Mouse (Mus musculus) spleen, postnatal 36 days (tissue): ENCODE data around the gene Ubxn11.

ENCODE experiments used
- DNase-seq, 2 experiments: peaks; one replicate each; pipeline ENCODE4 v3.0.0; 2022; ENCODE audit warnings: low spot score in 2 of 2, mixed read lengths in 1 of 2

The Ubxn11 gene

DNA sequence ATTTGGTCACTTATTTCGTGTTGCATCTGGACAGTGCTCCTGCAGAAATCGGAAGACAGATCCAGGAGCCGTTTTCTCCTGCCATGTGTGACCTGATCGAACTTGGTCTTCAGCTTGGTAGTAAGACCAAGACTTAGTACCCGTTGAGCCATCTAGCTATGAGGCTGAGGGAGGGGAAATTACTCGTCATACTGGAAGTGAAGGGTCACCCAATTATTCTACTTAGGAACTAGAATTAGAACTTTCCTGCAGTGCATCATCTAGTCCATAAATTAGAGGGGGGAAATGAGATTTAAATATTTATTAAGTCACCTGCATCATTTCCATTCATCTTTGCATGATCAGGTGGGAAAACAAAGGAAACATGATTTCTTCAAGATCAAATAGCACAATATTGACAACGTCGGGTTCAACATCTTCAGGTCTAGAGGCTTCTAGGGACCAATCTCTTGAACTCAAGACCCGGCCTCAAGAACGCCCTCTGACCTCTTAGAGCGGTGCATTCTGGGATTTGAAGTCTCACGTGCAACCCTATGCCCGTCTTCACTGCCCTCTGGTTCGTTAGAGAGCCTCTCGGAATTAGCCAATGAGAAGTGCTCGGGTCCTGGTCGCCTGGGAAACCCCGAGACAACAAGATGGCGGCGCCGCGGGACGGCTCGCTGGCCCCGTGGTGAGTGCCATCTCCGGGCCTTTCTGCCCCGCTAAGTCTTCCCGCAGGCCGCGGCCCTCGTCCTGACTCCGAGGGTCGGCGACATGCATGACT is at the start of gene Ubxn11:
Gene Ubxn11 (plus strand): TSS at position 592 of the 763 bp plus-strand sequence.
- peak; percentile 92 to 93 for DNase-seq

DNA sequence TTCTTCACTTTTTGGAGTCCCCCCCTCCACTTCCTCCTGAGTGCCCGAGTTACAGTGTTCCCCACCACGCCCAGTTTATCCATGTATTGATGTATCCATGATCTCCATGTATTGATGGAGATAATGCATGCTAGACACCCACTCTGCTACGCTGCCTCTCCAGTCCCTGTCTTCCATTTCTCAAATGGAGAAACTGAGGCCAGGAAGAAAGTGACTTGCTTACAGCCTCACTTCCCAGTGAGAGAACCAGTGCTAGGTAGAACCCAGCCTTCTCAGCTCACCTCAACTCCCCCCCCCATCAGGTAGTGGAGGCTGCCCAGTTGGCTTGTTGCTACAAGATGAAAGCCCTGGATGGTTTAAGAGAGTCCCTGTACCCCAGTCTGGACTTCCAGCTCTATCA is 48.8 kb upstream of the Ubxn11 start, which contains the start of gene Zfp683:
Gene Zfp683 (plus strand): TSS at position 301 of the 400 bp plus-strand sequence.
- DNase-seq: no peak

DNA sequence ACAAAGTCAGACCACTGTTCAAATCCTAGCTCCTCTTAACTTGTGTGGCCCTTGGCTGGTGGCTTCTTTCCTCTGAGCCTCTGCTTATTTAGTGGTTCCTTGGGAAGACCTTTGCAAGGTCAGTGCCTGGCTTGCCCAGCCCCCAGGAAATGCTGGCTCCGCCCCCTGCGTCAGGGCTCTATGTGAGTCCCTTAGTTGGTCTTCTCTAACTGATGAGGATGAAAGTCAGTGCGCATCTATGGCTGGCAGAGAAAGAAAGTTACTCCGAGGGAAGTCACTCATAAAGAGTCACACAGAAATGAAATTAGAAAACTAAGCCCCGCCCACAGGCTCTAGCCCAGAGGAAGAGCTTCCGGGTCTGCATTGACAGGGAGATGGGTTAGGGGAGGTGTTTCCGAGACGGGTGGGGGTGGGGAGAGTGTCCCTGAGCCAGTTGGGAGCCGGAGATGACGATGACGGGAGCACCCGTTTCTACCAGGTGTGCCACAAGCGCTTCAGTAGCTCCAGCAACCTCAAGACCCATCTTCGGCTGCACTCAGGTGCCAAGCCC is 44.1 kb upstream of the Ubxn11 start:
- DNase-seq: peak in 1 of 2 experiments; percentile 22

DNA sequence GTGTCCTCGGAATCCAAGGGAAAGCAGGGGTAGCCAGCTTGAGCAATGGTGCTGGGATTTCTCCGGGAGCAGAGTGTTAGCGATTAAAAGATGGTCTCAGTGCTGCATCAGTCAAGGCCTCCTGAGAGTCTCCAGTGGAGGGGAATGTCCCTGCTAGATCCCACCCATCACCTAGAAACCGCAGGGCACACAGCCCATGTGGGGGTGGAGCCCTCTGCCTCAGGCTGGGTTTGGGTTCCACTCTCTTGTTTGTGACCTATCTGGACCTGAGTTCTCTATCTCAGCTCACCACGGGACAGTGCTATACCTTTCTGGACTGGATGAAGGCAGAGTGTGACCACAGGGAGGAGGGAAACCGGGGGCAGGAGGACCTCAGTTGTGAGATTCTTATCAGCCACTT is 43.5 kb upstream of the Ubxn11 start:
- no peak for DNase-seq

DNA sequence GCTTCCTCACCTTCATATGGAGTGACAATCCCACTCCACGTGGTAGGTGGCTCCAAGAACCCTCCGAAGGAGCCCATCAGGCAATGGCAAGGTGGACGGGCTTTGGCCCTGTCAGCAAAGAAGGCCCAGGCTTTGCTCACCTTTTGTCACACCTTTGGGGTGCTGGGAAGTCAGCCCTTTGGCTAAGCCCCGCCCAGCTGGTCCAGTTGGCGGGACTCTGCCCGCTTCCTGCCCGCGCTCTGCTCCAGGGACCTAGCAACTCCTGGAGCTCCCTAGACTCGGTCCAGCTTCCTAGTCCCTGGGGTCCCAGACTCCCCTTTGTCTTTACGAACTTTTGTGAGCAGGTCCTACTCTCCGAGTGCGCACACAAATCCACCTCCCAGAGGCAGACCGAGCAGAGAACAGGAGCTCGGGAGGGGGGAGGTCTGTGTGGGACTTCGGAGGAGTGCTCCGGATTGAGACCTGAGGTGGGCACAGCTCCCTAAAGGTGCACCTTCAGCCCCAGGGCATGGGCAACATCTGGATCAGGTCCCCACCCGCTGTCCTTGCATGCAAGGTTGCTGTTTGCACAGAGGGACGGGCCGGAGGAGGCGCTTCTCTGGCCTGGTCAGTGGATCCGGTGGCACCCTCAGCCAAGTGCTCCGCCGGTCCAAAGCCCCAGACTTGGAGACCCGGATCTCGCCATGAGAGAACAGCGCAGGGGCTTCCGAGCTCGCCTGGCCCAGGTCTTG is 42.1 kb upstream of the Ubxn11 start, which contains the start of gene Crybg2:
Gene Crybg2 (plus strand): TSS at position 681 of the 731 bp plus-strand sequence.
- no peak for DNase-seq

DNA sequence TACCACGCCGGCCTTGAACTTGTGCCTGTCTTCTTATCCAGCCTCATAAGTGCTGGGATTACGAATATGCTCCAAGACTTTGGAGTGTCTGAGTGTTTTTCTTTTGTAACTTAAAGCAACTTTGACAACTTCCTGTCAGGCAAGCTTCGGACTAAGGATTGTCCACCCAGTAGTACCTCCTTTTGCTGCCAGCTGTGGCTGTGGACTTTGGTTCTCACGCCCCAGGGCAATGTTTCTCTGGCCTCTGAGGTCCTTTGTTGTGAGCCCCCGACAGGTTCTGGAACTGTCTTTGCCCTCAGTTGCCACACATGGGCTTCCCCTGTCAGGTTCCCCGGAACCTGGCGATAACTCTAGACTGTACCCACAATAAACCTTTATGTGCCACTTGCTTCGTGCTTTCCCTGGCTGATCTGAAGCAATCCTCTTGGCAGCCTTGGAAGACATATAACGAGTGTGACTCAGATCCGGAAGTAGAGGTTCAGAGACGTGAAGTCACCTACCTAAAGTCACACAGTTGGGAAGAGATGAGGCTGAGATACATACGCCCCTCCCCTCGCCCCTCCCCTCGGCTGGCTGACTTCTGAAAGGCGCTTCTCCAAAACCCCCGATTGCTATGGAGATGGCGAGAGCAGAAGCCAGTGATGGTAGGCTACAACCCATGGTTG is 41.1 kb upstream of the Ubxn11 start:
- peak in 1 of 2 experiments; percentile 16 for DNase-seq

DNA sequence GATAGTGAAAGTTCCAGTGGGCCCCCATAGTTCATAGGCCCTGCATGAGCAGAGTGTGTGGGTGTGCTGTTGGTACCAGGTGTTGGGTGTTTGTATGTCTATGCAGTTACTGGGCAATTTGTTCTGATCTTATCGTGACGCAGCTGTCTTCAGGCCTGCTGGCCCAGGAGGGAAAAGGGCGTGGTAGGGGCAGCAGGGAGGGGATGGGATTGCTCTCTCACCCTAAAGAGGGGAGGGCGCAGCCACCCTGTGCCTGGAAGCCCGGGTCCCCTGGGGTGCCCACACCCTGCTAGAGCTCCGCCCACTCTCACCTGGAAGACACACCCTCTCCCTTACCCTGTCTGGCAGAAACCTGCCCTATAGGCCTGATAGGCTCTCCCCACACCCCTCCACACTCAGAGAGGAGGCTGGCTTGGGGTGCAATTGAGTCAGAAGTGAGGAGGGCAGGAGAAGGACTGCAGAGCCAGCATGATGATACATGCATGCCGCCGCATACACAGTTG is 40.4 kb upstream of the Ubxn11 start:
- DNase-seq: no peak

DNA sequence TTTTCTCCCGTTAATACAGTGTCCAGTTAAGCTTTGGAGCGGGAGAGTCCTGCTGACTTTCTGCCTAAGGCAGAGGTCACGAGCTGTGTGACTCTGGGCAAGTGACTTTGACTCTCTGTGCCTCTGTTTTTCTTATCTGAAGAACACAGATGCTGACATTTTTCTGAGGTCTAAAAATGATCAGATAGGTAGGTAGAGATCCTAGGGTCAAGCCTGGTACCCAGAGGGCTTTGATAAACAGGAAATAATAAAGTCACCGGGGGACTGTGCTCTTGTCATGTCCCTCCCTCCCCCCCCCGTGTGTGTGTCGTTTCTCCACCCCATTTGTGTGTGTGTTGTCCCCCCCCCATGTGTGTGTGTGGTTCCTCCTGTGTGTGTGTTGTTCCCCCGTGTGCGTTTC is 39.8 kb upstream of the Ubxn11 start:
- DNase-seq: no peak

DNA sequence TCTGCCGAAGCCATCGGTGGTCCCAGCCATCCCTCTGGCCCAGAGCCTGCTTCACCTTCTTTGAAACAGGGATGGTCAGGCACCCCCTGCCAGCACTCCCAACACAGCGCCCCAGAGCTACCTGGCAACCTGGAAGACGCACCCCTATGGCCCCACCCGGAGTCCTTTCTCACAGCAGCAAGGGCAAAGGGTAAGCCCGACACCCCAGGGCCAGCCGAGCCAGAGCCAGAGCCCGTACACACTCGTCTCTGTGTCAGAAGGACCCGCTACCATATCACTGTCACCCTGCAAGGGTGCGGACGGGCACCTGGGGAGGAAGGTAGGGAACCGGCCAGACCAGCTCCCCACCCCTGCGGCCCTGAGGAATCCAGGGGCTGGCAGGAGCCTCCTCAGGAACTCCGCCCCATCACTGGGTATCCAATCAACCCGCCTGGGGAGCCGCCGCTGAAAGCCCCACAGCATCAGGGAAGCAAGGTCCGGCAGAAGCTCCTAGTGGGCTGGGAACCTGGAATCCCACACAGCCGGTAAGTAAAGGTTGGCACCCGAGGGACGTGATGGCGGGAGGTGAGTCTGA is 36.9 kb upstream of the Ubxn11 start:
- no peak for DNase-seq

DNA sequence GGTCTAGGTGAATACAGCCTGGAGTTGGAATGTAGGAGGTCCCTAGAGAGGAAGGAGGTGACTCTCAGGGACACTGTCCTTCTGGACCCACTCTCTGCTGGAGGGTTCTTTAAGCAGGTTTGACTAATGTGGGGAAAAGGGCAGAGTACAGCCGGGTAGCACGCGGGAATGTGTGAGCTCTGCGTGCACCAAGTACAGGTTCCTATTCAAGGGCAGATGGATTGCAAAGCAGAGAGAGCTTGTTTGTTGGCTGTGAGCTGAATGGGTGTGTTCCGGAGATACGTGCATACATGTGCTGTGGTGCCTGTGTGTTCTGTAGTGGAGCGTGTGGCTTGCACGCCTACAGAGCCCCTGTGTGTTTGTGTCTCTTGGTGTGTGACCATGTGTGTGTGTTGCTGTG is 35.0 kb upstream of the Ubxn11 start:
- DNase-seq: no peak

DNA sequence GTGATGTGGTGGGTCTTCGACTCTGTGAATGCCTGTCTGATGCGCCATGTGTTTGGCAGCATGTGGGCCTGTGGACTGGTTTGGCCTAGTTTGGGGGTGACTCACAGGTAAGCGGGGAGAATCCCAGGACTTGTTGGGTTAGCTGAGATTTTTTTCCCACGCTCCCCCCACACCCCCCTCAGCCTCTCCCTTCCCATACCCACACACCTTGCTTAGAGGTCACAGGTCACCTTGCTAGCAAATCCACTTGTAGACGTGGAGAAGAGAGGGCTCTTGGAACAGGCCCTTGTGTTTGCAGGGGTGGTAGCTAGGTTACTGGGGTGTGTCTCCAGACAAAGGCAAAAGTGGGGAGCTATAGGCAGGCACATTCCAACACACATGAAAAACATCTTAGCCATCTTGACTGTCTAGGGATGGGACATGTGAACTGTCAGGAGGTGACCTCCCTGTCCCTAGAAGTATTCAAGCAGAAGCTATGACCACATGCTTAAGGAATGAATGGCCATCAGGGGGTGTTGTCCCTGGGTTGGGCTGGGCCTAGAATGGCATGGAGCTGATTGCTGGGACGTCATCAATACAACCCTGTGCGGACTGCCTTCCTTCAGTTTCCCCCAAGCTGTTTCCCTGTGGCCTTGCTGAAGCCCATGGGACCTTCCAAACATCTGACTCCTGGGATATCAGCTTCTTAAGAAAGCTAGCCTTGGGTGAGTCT is 34.4 kb upstream of the Ubxn11 start:
- DNase-seq: no peak

DNA sequence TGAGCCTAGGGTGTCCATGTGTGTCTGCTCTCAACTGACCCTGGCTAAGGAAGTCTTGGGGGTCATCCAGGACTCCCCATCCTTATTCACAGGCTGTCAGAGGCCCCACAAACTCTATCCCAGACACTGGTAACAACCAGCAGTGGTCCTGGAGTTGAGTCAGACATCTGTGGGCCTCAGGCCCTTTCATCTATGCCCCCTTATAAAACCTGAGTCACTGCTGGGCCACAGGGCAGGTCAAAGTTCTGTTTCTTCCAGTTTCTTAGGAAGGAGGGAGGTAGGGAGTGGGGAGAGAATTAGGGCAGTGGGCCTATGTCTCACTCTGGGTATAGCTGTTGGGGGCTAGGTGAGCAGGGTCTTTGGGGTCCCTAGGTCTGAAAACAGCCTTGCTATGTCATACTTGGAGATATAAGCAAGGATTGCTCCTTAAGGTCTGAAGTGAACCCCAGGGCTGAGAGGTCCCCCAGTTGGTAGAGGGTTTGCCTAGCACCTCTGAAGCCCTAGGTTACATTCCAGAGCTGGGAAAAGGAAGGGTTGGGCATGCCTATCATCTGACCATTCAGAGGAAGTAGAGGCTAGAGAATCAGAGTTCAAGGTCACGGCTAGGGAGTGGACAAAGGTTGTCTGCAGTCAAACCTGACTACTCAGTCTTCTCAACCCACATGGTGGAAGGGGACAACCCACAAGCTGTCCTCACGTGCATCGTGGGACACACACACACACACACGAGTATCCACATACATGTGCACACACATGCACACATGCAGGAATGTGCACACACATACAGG is 33.4 kb upstream of the Ubxn11 start:
- no peak for DNase-seq

DNA sequence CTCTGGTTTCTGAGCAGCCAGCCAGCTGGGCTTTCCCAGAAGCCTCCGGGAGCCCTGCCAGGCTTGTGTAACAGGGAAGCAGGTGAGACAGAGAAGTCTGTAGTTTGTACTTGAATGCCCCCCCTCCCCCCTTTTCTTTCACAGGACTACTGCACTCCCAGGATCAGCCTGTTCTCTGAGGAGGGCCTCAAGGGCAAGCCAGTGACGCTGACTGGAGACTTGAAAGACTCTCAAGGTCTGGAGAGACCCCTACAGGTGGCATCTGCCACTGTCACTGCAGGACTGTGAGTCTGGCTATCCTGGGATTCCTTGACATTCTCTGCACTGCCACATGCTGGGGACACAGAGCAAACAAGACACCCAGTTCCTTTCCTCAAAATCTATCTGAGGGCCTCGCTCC is 23.7 kb upstream of the Ubxn11 start:
- DNase-seq: peak in 1 of 2 experiments; percentile 54

DNA sequence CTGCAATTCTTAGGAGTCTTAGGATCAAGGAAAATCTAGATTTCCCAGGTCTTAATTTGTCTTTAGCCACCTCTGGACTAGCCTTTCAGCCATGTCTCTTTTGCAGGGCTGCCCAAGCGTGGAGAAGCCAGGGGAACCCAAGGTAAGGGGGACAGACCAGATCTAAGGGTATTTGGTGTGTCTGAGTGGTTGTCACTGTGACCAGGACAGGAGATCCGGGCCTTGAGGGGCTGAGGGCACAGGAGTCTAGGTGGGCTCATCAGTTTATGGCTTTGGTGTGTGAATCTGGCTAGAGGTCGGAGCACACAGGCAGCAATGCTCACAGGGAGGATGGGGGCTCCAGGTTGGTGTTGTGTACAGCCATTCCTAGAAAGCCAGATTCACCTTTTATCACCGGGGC is 21.7 kb upstream of the Ubxn11 start:
- no peak for DNase-seq

DNA sequence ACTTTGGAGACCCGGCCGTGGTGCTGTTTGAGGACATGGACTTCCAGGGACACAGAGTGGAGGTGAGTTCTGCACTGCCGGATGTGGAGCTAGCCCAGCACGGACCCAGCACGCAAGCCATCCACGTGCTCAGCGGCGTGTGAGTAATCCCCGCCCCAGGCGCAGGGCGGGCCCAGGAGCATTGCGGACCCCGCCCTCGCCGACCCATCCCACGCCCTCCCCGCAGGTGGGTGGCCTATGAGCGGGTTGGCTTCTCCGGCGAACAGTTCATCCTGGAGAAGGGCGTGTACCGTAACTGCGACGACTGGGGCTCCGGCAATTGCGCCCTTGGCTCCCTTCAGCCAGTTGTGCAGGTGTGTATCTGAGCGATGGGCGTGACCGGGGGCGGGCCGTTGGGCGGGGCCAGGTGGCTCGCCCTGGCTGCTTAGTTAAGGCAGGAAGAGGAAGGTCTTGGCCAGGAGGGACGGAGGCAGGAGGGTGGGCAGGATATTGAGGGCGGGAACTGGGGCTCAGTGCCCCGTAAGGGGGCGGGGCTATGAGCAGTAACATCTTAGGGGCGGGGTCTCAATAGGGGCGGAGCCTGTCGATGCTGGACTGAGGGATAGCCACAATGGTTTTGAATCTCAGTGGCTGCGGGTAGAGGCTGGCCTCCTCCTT is 20.5 kb upstream of the Ubxn11 start:
- peak; percentile 93 to 94 for DNase-seq

DNA sequence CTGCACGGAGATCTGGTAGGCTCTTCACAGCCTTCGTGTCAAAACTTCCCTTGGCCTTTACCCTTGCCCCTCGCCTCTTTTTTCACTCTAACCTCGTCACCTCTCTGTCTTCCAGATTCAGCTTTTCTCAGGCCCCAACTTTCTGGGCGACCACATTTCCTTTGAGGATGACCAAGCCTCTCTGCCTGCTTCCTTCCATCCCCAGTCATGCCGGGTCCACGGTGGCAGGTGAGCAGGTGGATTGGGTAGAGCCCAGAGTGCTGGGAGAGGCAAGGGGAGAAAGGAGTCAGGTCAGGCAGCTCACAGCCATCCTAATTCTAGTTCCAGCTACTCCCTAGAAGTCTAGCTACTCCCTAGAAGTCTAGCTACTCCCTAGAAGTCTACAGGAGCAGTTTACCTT is 19.9 kb upstream of the Ubxn11 start:
- no peak for DNase-seq

DNA sequence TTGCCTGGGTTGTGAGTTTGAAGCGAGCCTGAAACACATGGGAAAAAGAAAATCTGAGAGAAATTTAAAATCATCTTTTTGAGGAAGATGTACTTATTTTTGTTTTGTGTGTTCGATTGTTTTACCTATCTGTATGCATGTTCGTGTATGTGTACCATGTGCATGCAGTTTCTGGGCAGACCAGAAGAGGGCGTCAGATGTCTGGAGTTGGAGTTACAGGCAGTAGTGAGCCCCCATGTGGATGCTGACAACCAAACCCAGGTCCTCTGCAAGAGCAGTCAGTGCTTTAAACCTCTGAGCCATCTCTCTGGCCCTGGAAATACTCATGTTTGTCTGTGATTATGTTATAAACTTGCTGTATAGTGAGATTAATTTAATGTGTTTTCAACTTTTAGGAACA is 17.4 kb upstream of the Ubxn11 start:
- DNase-seq: no peak

DNA sequence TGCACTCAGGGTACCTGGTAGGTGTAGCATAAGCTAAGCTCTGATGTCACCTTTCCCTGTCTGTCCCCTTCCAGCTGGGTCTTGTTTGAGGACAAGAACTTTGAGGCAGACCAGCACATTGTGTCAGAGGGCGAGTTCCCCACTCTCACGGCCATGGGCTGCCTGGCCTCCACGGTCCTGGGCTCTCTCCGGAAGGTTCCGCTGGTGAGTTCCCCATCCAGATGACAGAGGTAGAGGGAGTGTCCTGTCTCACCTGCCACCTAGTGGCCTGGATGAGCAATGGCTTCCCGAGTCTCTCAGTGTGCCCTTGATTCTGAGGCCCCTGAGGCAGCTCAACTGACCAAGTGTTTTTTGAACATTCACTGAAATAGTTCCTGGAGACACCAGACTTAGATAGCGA is 15.0 kb upstream of the Ubxn11 start:
- peak; percentile 61 to 67 for DNase-seq

DNA sequence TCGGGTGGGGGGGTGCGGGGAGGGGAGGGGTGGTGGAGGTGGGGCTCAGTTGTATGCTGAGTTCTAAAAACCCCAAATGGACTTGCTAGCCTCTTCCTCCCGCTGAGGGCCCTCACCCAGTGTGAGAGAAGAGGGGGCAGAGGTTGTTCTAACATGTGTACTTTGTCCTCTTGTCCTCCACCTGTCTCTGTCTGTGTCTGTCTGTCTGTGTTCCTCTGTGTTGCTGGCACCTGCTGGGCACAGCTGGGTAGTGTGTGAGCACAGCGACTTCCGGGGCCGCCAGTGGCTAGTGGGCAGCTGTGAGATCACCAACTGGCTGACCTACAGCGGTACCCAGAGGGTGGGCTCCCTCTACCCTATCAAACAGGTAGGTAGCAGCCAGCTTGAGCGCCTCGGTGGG is 13.3 kb upstream of the Ubxn11 start:
- no peak for DNase-seq
